Mouse (Mus musculus) hindbrain, embryonic 11.5 days (tissue): ENCODE measurements around the gene Rest. TPM values are rescaled to one million over a fixed set of nuclear protein-coding genes. Genes with fewer than 3 reads are reported as not detected.

Experiments used
- ATAC-seq: fragments of 200-750 bp; cut with Nextera tagmentation; 2 replicates; pipeline ENCODE4 v1.8.0; 2017; ENCODE audit warnings: mild to moderate bottlenecking, moderate TSS enrichment, moderate library complexity; ENCODE audit not compliant: low FRiP score
- DNase-seq: peaks from one replicate; pipeline ENCODE4 v3.0.0-alpha.2; 2015; ENCODE audit warnings: low spot score
- H3K27ac ChIP-seq: fragments of 300-500 bp; sonication (generic); 2 replicates; pipeline ENCODE4 v1.5.1; 2014; ENCODE audit warnings: mild to moderate bottlenecking, low read depth, low read length
- H3K27me3 ChIP-seq: fragments of 300-500 bp; sonication (generic); 2 replicates; pipeline ENCODE4 v1.6.1; 2014; ENCODE audit warnings: mild to moderate bottlenecking, low read length, moderate library complexity, mixed read lengths; ENCODE audit not compliant: control insufficient read depth, insufficient read depth
- H3K36me3 ChIP-seq: fragments of 300-500 bp; sonication (generic); 2 replicates; pipeline ENCODE4 v1.6.1; 2014; ENCODE audit warnings: mild to moderate bottlenecking, low read length, moderate library complexity, mixed read lengths; ENCODE audit not compliant: control insufficient read depth, insufficient read depth
- H3K4me1 ChIP-seq: fragments of 300-500 bp; sonication (generic); replicated peaks from 2 replicates; pipeline ENCODE4 v1.6.1; 2014; ENCODE audit warnings: low read length, mixed read lengths; ENCODE audit not compliant: control insufficient read depth, insufficient read depth
- H3K4me2 ChIP-seq: fragments of 300-500 bp; sonication (generic); replicated peaks from 2 replicates; pipeline ENCODE4 v1.6.1; 2014; ENCODE audit warnings: mild to moderate bottlenecking, low read depth, low read length
- H3K4me3 ChIP-seq: fragments of 300-500 bp; sonication (generic); 2 replicates; pipeline ENCODE4 v1.5.1; 2014; ENCODE audit warnings: low read depth, low read length
- H3K9ac ChIP-seq: fragments of 300-500 bp; sonication (generic); 2 replicates; pipeline ENCODE4 v1.6.1; 2014; ENCODE audit warnings: low read depth, low read length
- H3K9me3 ChIP-seq: fragments of 300-500 bp; sonication (generic); 2 replicates; pipeline ENCODE4 v1.6.1; 2016; ENCODE audit warnings: low read length; ENCODE audit not compliant: control insufficient read depth
- WGBS: fragments of 180-500 bp; shearing (Covaris S2); extraction: QIAGEN DNeasy Blood & Tissue Kit; methylation state at CpG from one replicate; pipeline ENCODE4 v1.1.7; 2014; 5-methylcytosine and 5-hydroxymethylcytosine counted together
- polyA plus RNA-seq: library from polyadenylated mRNA; unstranded; fragments of >200 nt; fragmentation: Nextera tagmentation; extraction: Ambion mirVana; gene quantifications from 2 replicates; pipeline ENCODE4 v1.2.1, GENCODE M21; 2014

The Rest gene
- polyA plus RNA-seq, 1 experiment from 2014 or later, result 23.8 TPM

- no peak overlapping the region for H3K4me3 ChIP-seq
- no peak overlapping the region for H3K4me2 ChIP-seq
- H3K27ac ChIP-seq, result no peak overlapping the region
- no peak overlapping the region for H3K9ac ChIP-seq
- no peaks in the 10 kb centered on the region for H3K4me1 ChIP-seq
- ATAC-seq (no peak), DNase-seq (no peak)
- no peaks in the 10 kb centered on the region for H3K36me3 ChIP-seq
- H3K9me3 ChIP-seq, result no peaks in the 10 kb centered on the region
- 74% methylated on average over 3 of the region's 3 CpGs for WGBS
- H3K27me3 ChIP-seq, result no peaks in the 10 kb centered on the region
These were observed 7.7 kb upstream of the Rest start for GRCm38 (mm10) chr5:77257603-77258002.

GRCm38 (mm10) chr5:77259315-77259714 lies 6.0 kb upstream of the Rest start:
- Histone ChIP-seq H3K27ac (no peak overlapping the region), H3K4me2 (no peak overlapping the region), H3K4me3 (no peak overlapping the region), H3K9ac (no peak overlapping the region), H3K36me3 (no peaks in the 10 kb centered on the region), H3K4me1 (no peaks in the 10 kb centered on the region), H3K9me3 (no peaks in the 10 kb centered on the region), H3K27me3 (peaks cover 5% of the 10 kb centered on the region; the same call in 1 of the 2 replicates)
- DNase-seq, result no peak
- no peak for ATAC-seq

- WGBS, result 68% methylated on average over 6 of the region's 6 CpGs
- Histone ChIP-seq H3K9me3 (no peaks in the 10 kb centered on the region), H3K4me3 (no peak overlapping the region), H3K4me2 (no peak overlapping the region), H3K27me3 (peaks cover 5% of the 10 kb centered on the region; the same call in 1 of the 2 replicates), H3K36me3 (no peaks in the 10 kb centered on the region), H3K9ac (no peak overlapping the region), H3K27ac (no peak overlapping the region), H3K4me1 (no peaks in the 10 kb centered on the region)
- ATAC-seq, result no peak
- no peak for DNase-seq
These were observed 5.2 kb upstream of the Rest start for GRCm38 (mm10) chr5:77260141-77260540.

GRCm38 (mm10) chr5:77261137-77261536 lies 4.2 kb upstream of the Rest start:
- Histone ChIP-seq H3K9ac (no peak overlapping the region), H3K27me3 (peaks cover 5% of the 10 kb centered on the region; the same call in 1 of the 2 replicates), H3K4me3 (no peak overlapping the region), H3K4me1 (no peaks in the 10 kb centered on the region), H3K4me2 (no peak overlapping the region), H3K9me3 (no peaks in the 10 kb centered on the region), H3K36me3 (no peaks in the 10 kb centered on the region), H3K27ac (no peak overlapping the region)
- WGBS, result 91% methylated on average over 4 of the region's 4 CpGs
- DNase-seq (no peak), ATAC-seq (no peak)

- no peak overlapping the region for H3K9ac ChIP-seq
- H3K27ac ChIP-seq, result no peak overlapping the region
- no peaks in the 10 kb centered on the region for H3K4me1 ChIP-seq
- no peak for ATAC-seq
- DNase-seq, result peak; percentile 28
- no peak overlapping the region for H3K4me2 ChIP-seq
- 33% methylated on average over 5 of the region's 5 CpGs for WGBS
- no peak overlapping the region for H3K4me3 ChIP-seq
- peaks cover 5% of the 10 kb centered on the region; the same call in 1 of the 2 replicates for H3K27me3 ChIP-seq
- H3K9me3 ChIP-seq, result no peaks in the 10 kb centered on the region
- H3K36me3 ChIP-seq, result no peaks in the 10 kb centered on the region
These were observed 3.2 kb upstream of the Rest start for GRCm38 (mm10) chr5:77262105-77262504.

GRCm38 (mm10) chr5:77265671-77266065 lies 377 bp downstream of the Rest start:
- Histone ChIP-seq H3K4me3 (peak overlapping the region; percentile 98), H3K9ac (peak overlapping the region; percentile 90), H3K27me3 (peaks cover 5% of the 10 kb centered on the region; the same call in 1 of the 2 replicates), H3K9me3 (no peaks in the 10 kb centered on the region), H3K4me2 (peak overlapping the region; percentile 81), H3K27ac (peak overlapping the region; percentile 91), H3K36me3 (no peaks in the 10 kb centered on the region), H3K4me1 (no peaks in the 10 kb centered on the region)
- DNase-seq (peak; percentile 74), ATAC-seq (peak; percentile 82)
- 0% methylated on average over 34 of the region's 53 CpGs for WGBS

GRCm38 (mm10) chr5:77266066-77266885 lies 985 bp downstream of the Rest start:
- Histone ChIP-seq H3K27ac (peak overlapping the region; percentile 91), H3K27me3 (peaks cover 5% of the 10 kb centered on the region; the same call in 1 of the 2 replicates), H3K4me1 (no peaks in the 10 kb centered on the region), H3K9ac (peak overlapping the region; percentile 90), H3K4me2 (peak overlapping the region; percentile 81), H3K9me3 (no peaks in the 10 kb centered on the region), H3K4me3 (peak overlapping the region; percentile 98), H3K36me3 (no peaks in the 10 kb centered on the region)
- DNase-seq (peak; percentile 75), ATAC-seq (peak; percentile 76)
- WGBS, result under 1% methylated on average over 68 of the region's 87 CpGs

- WGBS, result 3% methylated on average over 11 of the region's 11 CpGs
- peak overlapping the region; percentile 91 for H3K27ac ChIP-seq
- H3K27me3 ChIP-seq, result peaks cover 5% of the 10 kb centered on the region; the same call in 1 of the 2 replicates
- no peaks in the 10 kb centered on the region for H3K9me3 ChIP-seq
- H3K4me2 ChIP-seq, result peak overlapping the region; percentile 81
- no peak for ATAC-seq
- no peaks in the 10 kb centered on the region for H3K4me1 ChIP-seq
- peak overlapping the region; percentile 98 for H3K4me3 ChIP-seq
- no peaks in the 10 kb centered on the region for H3K36me3 ChIP-seq
- DNase-seq, result no peak
- peak overlapping the region; percentile 90 for H3K9ac ChIP-seq
These were observed 1.7 kb downstream of the Rest start for GRCm38 (mm10) chr5:77266886-77267401.
